ENCODE assay signal across 24 mouse cellular contexts in genomic region chr7:78835656-78836055, GRCm38 (mm10).
"Had no signal": no experiment of that assay in that cellular context is flagged by ENCODE, and none has a peak within 500 bp of the region (broad histone marks: within the 10 kb centered on the region; RNA-seq: fewer than 3 reads in every experiment).

No protein-coding gene starts in this region.

- ATAC-seq: intestine, embryonic 15.5 days; midbrain, embryonic 15.5 days had no signal

- H3K4me1 ChIP-seq: intestine, embryonic 15.5 days; limb, embryonic 10.5 days; limb, embryonic 13.5 days; lung, embryonic 15.5 days; midbrain, embryonic 12.5 days; midbrain, embryonic 15.5 days; neural tube, embryonic 12.5 days; neural tube, embryonic 15.5 days had no signal

- H3K27ac ChIP-seq: intestine, embryonic 15.5 days; kidney, postnatal 0 days; layer of hippocampus, adult 2 months; limb, embryonic 10.5 days; limb, embryonic 13.5 days; liver, embryonic 13.5 days; lung, embryonic 15.5 days; midbrain, embryonic 12.5 days; midbrain, embryonic 15.5 days; neural tube, embryonic 12.5 days; neural tube, embryonic 15.5 days; stomach, postnatal 0 days had no signal

- H3K9ac ChIP-seq: intestine, embryonic 15.5 days; limb, embryonic 13.5 days; liver, embryonic 13.5 days; lung, embryonic 15.5 days; midbrain, embryonic 12.5 days; midbrain, embryonic 15.5 days; neural tube, embryonic 12.5 days; neural tube, embryonic 15.5 days had no signal

- DNase-seq: kidney, adult 2 months; kidney, postnatal 25 days; layer of hippocampus, adult 9-11 months; liver, embryonic 13.5 days; lung, adult 18-20 months; lung, postnatal 10 days; lung, postnatal 36 days; right cerebral cortex, adult 18-20 months; right cerebral cortex, postnatal 14 days; right cerebral cortex, postnatal 4 days; thymus, adult 2 months; thymus, postnatal 14 days; thymus, postnatal 4 days had no signal

- H3K27me3 ChIP-seq: intestine, embryonic 15.5 days; limb, embryonic 13.5 days; liver, embryonic 13.5 days; lung, embryonic 15.5 days; midbrain, embryonic 12.5 days; midbrain, embryonic 15.5 days; neural tube, embryonic 12.5 days; neural tube, embryonic 15.5 days had no signal

- H3K9me3 ChIP-seq: intestine, embryonic 15.5 days; limb, embryonic 10.5 days; limb, embryonic 13.5 days; liver, embryonic 13.5 days; lung, embryonic 15.5 days; midbrain, embryonic 12.5 days; midbrain, embryonic 15.5 days; neural tube, embryonic 12.5 days; neural tube, embryonic 15.5 days had no signal

- H3K4me3 ChIP-seq: intestine, embryonic 15.5 days; layer of hippocampus, adult 2 months; limb, embryonic 10.5 days; limb, embryonic 13.5 days; liver, embryonic 13.5 days; lung, embryonic 15.5 days; midbrain, embryonic 12.5 days; midbrain, embryonic 15.5 days; neural tube, embryonic 12.5 days; neural tube, embryonic 15.5 days had no signal

- H3K4me2 ChIP-seq: intestine, embryonic 15.5 days; limb, embryonic 13.5 days; liver, embryonic 13.5 days; lung, embryonic 15.5 days; midbrain, embryonic 12.5 days; midbrain, embryonic 15.5 days; neural tube, embryonic 12.5 days; neural tube, embryonic 15.5 days had no signal
